Mouse (Mus musculus) heart, embryonic 13.5 days (tissue): ENCODE measurements around the gene Cdc25b. TPM values are rescaled to one million over a fixed set of nuclear protein-coding genes. Genes with fewer than 3 reads are reported as not detected.

Source experiments
- ATAC-seq: fragments of 200-750 bp; cut with Nextera tagmentation; 2 replicates; pipeline ENCODE4 v1.8.0; 2017; ENCODE audit warnings: moderate TSS enrichment; ENCODE audit not compliant: insufficient number of reproducible peaks, low FRiP score, low TSS enrichment; ENCODE audit errors: extremely low read depth
- H3K27ac ChIP-seq: fragments of 300-500 bp; sonication (generic); replicated peaks from 2 replicates; pipeline ENCODE4 v1.5.1; 2015; ENCODE audit warnings: moderate library complexity, mild to moderate bottlenecking, inconsistent platforms
- H3K27me3 ChIP-seq: fragments of 300-500 bp; sonication (generic); replicated peaks from 2 replicates; pipeline ENCODE4 v1.6.1; 2015; ENCODE audit warnings: mild to moderate bottlenecking, inconsistent platforms
- H3K36me3 ChIP-seq: fragments of 300-500 bp; sonication (generic); 2 replicates; pipeline ENCODE4 v1.6.1; 2015; ENCODE audit warnings: mild to moderate bottlenecking, inconsistent platforms
- H3K4me1 ChIP-seq: fragments of 300-500 bp; sonication (generic); 2 replicates; pipeline ENCODE4 v1.6.1; 2015; ENCODE audit warnings: inconsistent platforms
- H3K4me2 ChIP-seq: fragments of 300-500 bp; sonication (generic); 2 replicates; pipeline ENCODE4 v1.6.1; 2015; ENCODE audit warnings: inconsistent platforms, mild to moderate bottlenecking, moderate library complexity
- H3K4me3 ChIP-seq: fragments of 300-500 bp; sonication (generic); 2 replicates; pipeline ENCODE4 v1.5.1; 2015; ENCODE audit warnings: moderate library complexity, mild to moderate bottlenecking, inconsistent platforms
- H3K9ac ChIP-seq: fragments of 300-500 bp; sonication (generic); 2 replicates; pipeline ENCODE4 v1.6.1; 2015; ENCODE audit warnings: inconsistent platforms, mild to moderate bottlenecking, moderate library complexity
- H3K9me3 ChIP-seq: fragments of 300-500 bp; sonication (generic); 2 replicates; pipeline ENCODE4 v1.6.1; 2016; ENCODE audit warnings: inconsistent platforms
- WGBS: fragments of 180-500 bp; shearing (Covaris S2); methylation state at CpG from one replicate; pipeline ENCODE4 v1.1.7; 2015; ENCODE audit warnings: mixed read lengths; 5-methylcytosine and 5-hydroxymethylcytosine counted together
- polyA plus RNA-seq: library from polyadenylated mRNA; unstranded; fragments of >200 nt; fragmentation: Nextera tagmentation; extraction: Ambion mirVana; gene quantifications from 2 replicates; pipeline ENCODE4 v1.2.1, GENCODE M21; 2015

Gene Cdc25b
- polyA plus RNA-seq, 1 experiment from 2014 or later, result 36.6 TPM

DNA sequence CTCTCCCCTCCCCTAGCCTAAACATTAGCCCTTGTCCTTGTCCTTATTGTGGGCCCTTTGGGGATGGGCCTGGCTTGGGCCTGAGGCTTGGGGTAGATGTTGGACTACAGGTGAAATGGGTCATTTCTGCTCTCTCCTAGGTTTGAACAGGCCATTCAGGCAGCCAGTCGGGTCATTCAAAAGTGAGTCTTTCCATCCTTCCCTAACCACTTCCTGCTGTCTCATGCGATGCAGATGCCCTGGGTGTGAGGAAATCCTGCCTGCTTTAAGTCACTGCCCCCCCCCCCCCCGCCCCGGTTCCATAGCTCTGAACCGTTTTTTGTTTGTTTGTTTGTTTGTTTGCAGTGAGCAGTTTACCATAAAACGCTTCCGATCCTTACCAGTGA, 4.2 kb downstream of the Cdc25b start:
- ATAC-seq, result no peak
- Histone ChIP-seq H3K4me3 (no peak overlapping the region), H3K4me2 (no peak overlapping the region), H3K27ac (no peak overlapping the region), H3K36me3 (peaks cover 67% of the 10 kb centered on the region), H3K4me1 (peaks cover 43% of the 10 kb centered on the region), H3K9ac (no peak overlapping the region), H3K9me3 (no peaks in the 10 kb centered on the region), H3K27me3 (no peaks in the 10 kb centered on the region; the same call in 1 of the 2 replicates)
- WGBS, result 71% methylated on average over 7 of the region's 7 CpGs

DNA sequence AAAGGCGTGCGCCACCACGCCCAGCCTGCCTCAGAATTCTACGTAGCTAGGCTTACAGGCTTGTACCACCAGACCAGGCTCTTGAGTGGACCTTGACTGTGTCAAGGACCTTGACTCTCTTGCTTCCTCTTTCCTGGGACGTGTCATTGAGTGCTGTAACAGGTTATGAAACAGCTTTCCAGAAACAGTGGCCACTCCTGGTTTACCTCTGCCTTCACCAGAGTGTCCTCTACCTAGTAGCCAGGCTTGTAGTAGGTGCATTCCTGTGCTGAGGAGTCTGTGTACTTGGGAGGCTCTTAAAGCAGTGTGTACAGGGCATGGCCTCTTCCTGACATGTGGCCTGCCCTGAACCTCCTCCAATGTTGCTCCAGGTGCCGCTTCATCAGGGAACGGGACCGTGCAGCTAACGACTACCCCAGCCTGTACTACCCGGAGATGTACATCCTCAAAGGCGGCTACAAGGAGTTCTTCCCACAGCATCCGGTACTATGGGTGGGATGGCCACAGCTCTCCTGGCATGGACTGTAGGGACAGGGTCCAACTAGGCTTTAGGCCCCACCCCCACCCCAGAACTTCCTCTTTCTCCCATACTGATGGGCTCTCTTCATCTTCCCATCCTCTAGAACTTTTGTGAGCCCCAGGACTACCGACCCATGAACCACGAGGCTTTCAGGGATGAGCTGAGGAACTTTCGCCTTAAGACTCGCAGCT, 10.0 kb downstream of the Cdc25b start:
- WGBS, result 88% methylated on average over 16 of the region's 16 CpGs
- ATAC-seq, result no peak
- H3K4me2 ChIP-seq, result no peak overlapping the region

DNA sequence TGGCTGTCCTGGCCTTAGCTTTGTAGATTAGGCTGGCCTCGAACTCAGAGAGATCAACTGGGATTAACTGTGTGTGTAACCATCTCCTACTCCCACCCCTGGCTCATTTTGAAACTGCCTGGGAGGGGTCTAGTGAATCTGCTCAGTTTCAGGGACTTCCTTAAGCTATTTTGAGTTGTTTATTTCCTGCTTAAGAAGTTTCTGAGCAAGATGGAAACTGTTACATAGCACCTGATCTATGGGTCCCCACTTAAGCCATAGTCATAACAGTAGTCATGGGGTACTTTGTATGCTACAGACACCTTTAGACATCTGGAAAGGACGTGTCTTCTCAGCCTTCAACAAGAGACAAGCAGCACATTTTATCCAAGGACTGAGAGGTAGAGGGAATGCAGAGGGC, 14.0 kb downstream of the Cdc25b start:
- 75% methylated on average over 2 of the region's 2 CpGs for WGBS
- no peak for ATAC-seq

More for the DNA sequence above, 10.0 kb downstream of the Cdc25b start:
- H3K4me1 ChIP-seq, result no peaks in the 10 kb centered on the region
- no peak overlapping the region for H3K9ac ChIP-seq
- no peak overlapping the region for H3K27ac ChIP-seq
- H3K27me3 ChIP-seq, result no peaks in the 10 kb centered on the region; the same call in 1 of the 2 replicates
- no peaks in the 10 kb centered on the region for H3K9me3 ChIP-seq
- H3K36me3 ChIP-seq, result peaks cover 76% of the 10 kb centered on the region
- H3K4me3 ChIP-seq, result no peak overlapping the region

DNA sequence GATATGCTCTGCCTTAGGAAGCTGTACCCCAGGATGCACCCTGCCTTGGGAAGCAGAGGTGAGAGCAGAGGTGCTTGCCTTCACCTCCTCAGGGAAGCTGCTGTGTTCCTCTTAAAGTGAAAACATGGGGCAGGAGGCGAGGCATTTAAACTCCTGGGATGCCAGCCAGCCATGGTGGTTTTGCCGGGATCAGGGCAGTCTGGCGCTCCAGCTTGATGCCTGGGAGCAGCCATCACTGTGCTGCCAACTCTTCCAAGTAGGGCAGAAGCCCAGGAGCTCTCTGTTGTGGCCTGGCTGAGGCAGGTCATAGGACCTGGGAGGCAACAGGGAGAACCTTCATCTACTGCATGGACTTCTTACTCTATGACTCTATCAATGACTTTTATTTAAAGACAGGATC, 14.5 kb downstream of the Cdc25b start:
- Histone ChIP-seq H3K9me3 (no peaks in the 10 kb centered on the region), H3K27me3 (no peaks in the 10 kb centered on the region), H3K36me3 (peaks cover 34% of the 10 kb centered on the region), H3K4me1 (peaks cover 17% of the 10 kb centered on the region), H3K4me3 (no peak overlapping the region), H3K27ac (no peak overlapping the region), H3K4me2 (no peak overlapping the region), H3K9ac (no peak overlapping the region)
- WGBS, result 89% methylated on average over 3 of the region's 3 CpGs
- ATAC-seq, result no peak

More for the DNA sequence above, 14.0 kb downstream of the Cdc25b start:
- Histone ChIP-seq H3K27me3 (no peaks in the 10 kb centered on the region), H3K9ac (no peak overlapping the region), H3K4me3 (no peak overlapping the region), H3K27ac (no peak overlapping the region), H3K4me2 (no peak overlapping the region), H3K4me1 (peaks cover 14% of the 10 kb centered on the region), H3K36me3 (peaks cover 38% of the 10 kb centered on the region), H3K9me3 (no peaks in the 10 kb centered on the region)

DNA sequence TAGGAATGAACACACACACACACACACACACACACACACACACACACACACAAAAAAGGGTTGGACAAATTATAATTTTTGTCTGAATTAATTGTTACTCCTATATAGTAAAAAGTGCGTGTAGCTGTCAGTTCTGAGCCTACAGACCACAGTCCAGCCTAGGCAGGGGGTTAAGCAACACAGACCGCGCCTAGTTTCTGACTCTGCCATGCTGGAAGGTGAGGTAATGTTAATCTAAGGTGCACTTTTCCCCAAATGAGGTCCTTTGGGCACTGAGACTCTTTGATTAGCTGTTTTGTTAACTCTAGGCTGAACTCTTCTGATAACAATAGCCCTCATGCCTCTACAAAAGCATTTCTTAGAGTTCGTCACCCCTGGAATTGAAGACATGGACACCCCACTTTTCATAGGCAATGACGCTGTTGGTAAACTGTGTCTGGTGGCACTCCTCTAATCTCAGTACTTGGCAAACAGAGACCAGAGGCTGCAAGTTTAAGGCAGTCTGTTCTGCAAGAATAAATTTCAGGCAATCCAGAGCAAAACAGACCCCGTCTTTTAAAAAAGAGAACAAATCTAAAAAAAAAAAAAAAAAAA, 17.2 kb downstream of the Cdc25b start:
- Histone ChIP-seq H3K9ac (no peak overlapping the region), H3K9me3 (no peaks in the 10 kb centered on the region), H3K4me2 (no peak overlapping the region), H3K4me3 (no peak overlapping the region), H3K27ac (peak overlapping the region; percentile 78; the same call in 1 of the 2 replicates), H3K27me3 (no peaks in the 10 kb centered on the region), H3K36me3 (peaks cover 11% of the 10 kb centered on the region), H3K4me1 (peaks cover 17% of the 10 kb centered on the region)
- 78% methylated on average over 6 of the region's 6 CpGs for WGBS
- no peak for ATAC-seq

DNA sequence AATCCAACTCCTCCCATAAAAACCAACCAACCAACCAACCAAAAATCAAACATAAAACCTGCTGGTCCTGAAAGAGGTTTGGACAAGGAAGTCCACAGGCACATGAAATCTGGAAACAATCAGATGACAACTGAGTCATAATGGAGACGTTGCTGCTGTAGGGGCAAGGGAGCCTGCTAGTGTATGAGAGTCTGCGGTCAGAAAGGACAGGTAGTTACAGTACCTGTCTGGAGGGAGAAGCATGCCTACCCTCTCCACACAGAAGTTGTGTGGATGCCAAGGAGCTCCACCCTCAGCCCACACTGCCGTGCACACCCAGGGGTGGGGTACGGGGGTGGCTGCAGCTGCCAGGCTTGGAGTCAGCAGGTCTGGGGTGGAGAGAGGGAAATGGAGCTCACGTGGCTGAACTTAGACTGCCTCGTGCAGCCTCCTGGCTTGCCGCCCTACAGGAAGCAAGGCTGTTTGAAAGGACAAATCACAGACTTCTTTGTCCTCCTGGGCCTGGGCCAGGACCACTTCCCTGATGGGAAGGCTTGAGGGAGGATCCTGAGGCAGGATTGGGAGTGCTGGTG, 17.7 kb downstream of the Cdc25b start:
- Histone ChIP-seq H3K9ac (no peak overlapping the region), H3K9me3 (no peaks in the 10 kb centered on the region), H3K36me3 (peaks cover 7% of the 10 kb centered on the region), H3K4me1 (peaks cover 23% of the 10 kb centered on the region), H3K4me3 (no peak overlapping the region), H3K27me3 (no peaks in the 10 kb centered on the region), H3K27ac (peak overlapping the region; percentile 78), H3K4me2 (peak overlapping the region; percentile 41)
- WGBS, result 39% methylated on average over 7 of the region's 7 CpGs
- ATAC-seq, result peak; percentile 59

DNA sequence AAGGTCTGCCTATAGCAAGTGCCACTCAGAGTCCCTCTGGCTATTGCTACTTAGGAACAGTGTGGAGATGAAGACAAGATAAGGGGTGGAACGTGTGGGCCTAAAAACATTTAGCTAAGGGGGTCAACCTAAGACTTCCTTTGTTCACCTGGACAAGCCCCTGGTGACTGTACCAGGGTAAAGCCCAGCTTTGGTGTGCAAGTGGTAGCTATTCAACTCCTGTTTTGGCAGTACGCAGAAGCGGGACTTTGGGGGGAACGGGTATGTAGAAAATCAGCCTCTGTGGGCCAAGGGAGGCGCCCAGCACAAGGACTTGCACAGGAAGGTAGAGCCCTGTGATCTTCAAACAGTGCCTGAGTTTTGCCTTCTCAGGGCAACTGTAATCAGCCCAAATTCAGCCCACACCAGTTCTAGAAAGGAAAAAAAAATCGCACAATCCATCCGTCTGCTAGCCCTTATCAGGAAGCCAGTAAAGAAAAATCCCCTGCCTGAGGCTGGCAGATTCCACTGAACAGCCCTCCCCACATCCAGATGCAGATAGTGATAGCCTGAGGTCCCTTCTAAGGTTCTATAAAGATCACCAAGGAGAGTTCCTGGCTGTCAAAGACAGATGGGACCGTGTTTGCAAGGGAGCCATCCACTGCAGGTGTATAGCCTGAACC, 18.9 kb downstream of the Cdc25b start:
- Histone ChIP-seq H3K27ac (no peak overlapping the region; the same call in 1 of the 2 replicates), H3K9me3 (no peaks in the 10 kb centered on the region), H3K36me3 (peaks cover 1% of the 10 kb centered on the region; the same call in 1 of the 2 replicates), H3K4me1 (peaks cover 26% of the 10 kb centered on the region), H3K4me3 (no peak overlapping the region), H3K27me3 (no peaks in the 10 kb centered on the region), H3K9ac (peak overlapping the region; percentile 10; the same call in 1 of the 2 replicates), H3K4me2 (no peak overlapping the region)
- WGBS, result 57% methylated on average over 8 of the region's 8 CpGs
- no peak for ATAC-seq

DNA sequence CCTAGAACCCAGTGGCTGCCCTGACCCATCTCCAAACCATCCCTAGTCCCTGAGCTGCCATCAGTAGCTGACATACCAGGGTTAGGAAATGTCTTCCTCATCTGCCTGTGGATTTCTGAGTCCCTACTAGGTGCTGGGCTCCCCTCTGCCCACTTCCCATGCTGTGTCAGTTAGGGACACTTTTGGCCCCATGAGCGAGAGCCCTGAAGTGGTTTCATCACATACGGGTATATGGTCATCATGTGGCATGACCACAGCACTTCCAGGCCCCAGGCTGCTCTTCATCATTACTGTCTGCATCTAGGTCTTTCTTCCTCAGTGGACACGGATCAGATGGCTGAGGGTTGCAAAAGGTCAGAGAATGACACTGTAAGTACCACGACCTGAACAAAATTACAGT, 20.0 kb downstream of the Cdc25b start, which contains the start of gene Ap5s1:
Gene Ap5s1, plus strand, starts transcription at position 301 of the 400 bp plus-strand sequence.
- WGBS, result 79% methylated on average over 4 of the region's 4 CpGs

DNA sequence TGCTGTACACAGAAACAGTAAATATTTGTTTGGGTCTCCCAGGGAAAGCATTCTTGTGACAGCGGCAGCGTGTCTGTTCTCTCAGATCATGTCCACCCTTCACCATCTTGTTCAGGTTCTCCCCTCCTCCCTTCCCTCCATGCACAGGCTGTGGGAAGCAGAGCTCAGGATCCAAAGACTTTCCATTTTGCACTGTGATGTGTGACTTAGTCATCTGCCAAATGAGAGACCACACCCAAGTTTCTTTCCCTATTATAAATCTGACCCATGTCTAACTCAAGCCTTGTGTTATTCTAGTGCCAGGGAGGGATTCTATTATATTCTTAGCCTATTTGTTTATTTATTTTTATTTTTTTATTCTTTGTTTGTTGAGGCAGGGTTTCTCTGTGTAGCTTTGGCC, 21.6 kb downstream of the Cdc25b start:
- Histone ChIP-seq H3K27ac (no peak overlapping the region), H3K27me3 (no peaks in the 10 kb centered on the region), H3K36me3 (peaks cover 12% of the 10 kb centered on the region), H3K9me3 (no peaks in the 10 kb centered on the region), H3K4me1 (peaks cover 46% of the 10 kb centered on the region), H3K9ac (no peak overlapping the region), H3K4me3 (no peak overlapping the region), H3K4me2 (no peak overlapping the region)
- no peak for ATAC-seq
- WGBS, result 90% methylated on average over 2 of the region's 2 CpGs

More for the DNA sequence above, 20.0 kb downstream of the Cdc25b start, which contains the start of gene Ap5s1:
- H3K27ac ChIP-seq, result no peak within 1 kb of the TSS
- no peaks in the 10 kb centered on the region for H3K36me3 ChIP-seq
- no peak within 1 kb of the TSS for H3K4me2 ChIP-seq
- H3K27me3 ChIP-seq, result no peaks in the 10 kb centered on the region
- ATAC-seq, result no peak
- no peaks in the 10 kb centered on the region for H3K9me3 ChIP-seq
- H3K4me3 ChIP-seq, result no peak within 1 kb of the TSS
- H3K4me1 ChIP-seq, result peaks cover 34% of the 10 kb centered on the region
- peak within 1 kb of the TSS; percentile 10; the same call in 1 of the 2 replicates for H3K9ac ChIP-seq

DNA sequence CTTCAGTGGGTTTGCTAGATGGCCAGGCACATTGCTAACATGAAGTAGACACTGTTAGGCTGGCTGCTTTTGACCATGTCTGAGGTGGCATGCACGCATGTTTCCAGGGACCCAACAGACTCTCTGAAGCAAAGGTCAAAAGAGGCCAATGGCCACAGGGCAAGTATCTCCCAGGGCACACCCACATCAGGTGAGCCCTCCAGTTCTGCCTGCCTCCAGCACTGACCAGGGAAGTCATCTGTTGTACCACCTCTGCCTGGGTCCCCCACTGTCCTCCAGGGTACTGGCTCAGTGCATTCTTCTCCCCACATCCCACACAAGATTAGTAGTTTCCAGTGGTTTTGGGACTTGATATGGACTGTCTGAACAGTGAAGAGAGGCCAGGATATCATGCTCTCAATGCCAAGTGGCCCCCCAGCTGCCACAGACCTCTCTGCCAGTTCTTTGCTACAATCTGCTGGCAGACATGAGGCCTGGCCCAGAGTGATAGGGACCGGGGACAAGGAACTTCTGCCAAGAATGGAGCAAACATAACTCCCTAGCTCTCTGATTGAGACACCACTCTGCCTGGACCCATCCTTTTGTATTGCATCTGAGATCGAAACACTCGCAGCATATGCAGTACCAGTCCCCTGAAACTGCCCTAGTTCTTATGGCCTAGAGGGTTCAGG, 22.5 kb downstream of the Cdc25b start:
- Histone ChIP-seq H3K36me3 (peaks cover 21% of the 10 kb centered on the region), H3K4me1 (peaks cover 52% of the 10 kb centered on the region), H3K4me2 (peak overlapping the region; percentile 82), H3K27me3 (no peaks in the 10 kb centered on the region), H3K9ac (peak overlapping the region; percentile 89), H3K4me3 (peak overlapping the region; percentile 76), H3K9me3 (no peaks in the 10 kb centered on the region), H3K27ac (peak overlapping the region; percentile 93)
- WGBS, result 69% methylated on average over 4 of the region's 4 CpGs
- ATAC-seq, result no peak
